Mouse (Mus musculus) retina, adult 2 months (tissue): ENCODE results near the gene Bank1.

Source experiments
- DNase-seq: peaks from one replicate; pipeline ENCODE4 v3.0.0-alpha.2; 2012; ENCODE audit warnings: low read depth, low spot score

The Bank1 gene

GRCm38 (mm10) chr3:136252820-136253219 lies 73.0 kb downstream of the Bank1 start:
- no peak for DNase-seq

- DNase-seq: no peak
Measured at GRCm38 (mm10) chr3:136251578-136251977, 74.3 kb downstream of the Bank1 start.

GRCm38 (mm10) chr3:136247331-136247730 lies 78.5 kb downstream of the Bank1 start:
- no peak for DNase-seq

GRCm38 (mm10) chr3:136244931-136245330 lies 80.9 kb downstream of the Bank1 start:
- no peak for DNase-seq

- DNase-seq: no peak
Measured at GRCm38 (mm10) chr3:136238790-136239189, 87.1 kb downstream of the Bank1 start.

- no peak for DNase-seq
Measured at GRCm38 (mm10) chr3:136233507-136233906, 92.4 kb downstream of the Bank1 start.

- no peak for DNase-seq
Measured at GRCm38 (mm10) chr3:136230602-136231151, 95.2 kb downstream of the Bank1 start.

- DNase-seq: no peak
Measured at GRCm38 (mm10) chr3:136189661-136190228, 136.1 kb downstream of the Bank1 start.

- no peak for DNase-seq
Measured at GRCm38 (mm10) chr3:136186548-136187113, 139.2 kb downstream of the Bank1 start.

GRCm38 (mm10) chr3:136171631-136172030 lies 154.2 kb downstream of the Bank1 start:
- no peak for DNase-seq

- DNase-seq: no peak
Measured at GRCm38 (mm10) chr3:136168071-136168470, 157.8 kb downstream of the Bank1 start.

GRCm38 (mm10) chr3:136166671-136167070 lies 159.2 kb downstream of the Bank1 start:
- no peak for DNase-seq

- no peak for DNase-seq
Measured at GRCm38 (mm10) chr3:136166033-136166361, 159.9 kb downstream of the Bank1 start.

- DNase-seq: no peak
Measured at GRCm38 (mm10) chr3:136165167-136166032, 160.5 kb downstream of the Bank1 start.

GRCm38 (mm10) chr3:136158059-136158458 lies 167.8 kb downstream of the Bank1 start:
- no peak for DNase-seq

- no peak for DNase-seq
Measured at GRCm38 (mm10) chr3:136155555-136155954, 170.3 kb downstream of the Bank1 start.

- no peak for DNase-seq
Measured at GRCm38 (mm10) chr3:136150886-136151285, 175.0 kb downstream of the Bank1 start.

- no peak for DNase-seq
Measured at GRCm38 (mm10) chr3:136147166-136147565, 178.7 kb downstream of the Bank1 start.

GRCm38 (mm10) chr3:136132013-136132412 lies 193.9 kb downstream of the Bank1 start:
- no peak for DNase-seq

GRCm38 (mm10) chr3:136115478-136116215 lies 210.2 kb downstream of the Bank1 start:
- no peak for DNase-seq

GRCm38 (mm10) chr3:136109411-136110139 lies 216.3 kb downstream of the Bank1 start:
- DNase-seq: no peak
